Mouse (Mus musculus) heart, adult 8-10 months (tissue): ENCODE measurements around the gene Rps6ka5. TPM values are rescaled to one million over a fixed set of nuclear protein-coding genes. Genes with fewer than 3 reads are reported as not detected.

ENCODE experiments used
- DNase-seq: peaks from one replicate; pipeline ENCODE4 v3.0.0; 2022; ENCODE audit warnings: low spot score
- total RNA-seq, 4 experiments: library from RNA; stranded (reverse); gene quantifications; 2 replicates each; pipeline ENCODE4 v1.2.4; 2022

Gene Rps6ka5
- total RNA-seq, 4 experiments from 2014 or later = 9.9 to 14.3 (median 12.0) TPM

DNA sequence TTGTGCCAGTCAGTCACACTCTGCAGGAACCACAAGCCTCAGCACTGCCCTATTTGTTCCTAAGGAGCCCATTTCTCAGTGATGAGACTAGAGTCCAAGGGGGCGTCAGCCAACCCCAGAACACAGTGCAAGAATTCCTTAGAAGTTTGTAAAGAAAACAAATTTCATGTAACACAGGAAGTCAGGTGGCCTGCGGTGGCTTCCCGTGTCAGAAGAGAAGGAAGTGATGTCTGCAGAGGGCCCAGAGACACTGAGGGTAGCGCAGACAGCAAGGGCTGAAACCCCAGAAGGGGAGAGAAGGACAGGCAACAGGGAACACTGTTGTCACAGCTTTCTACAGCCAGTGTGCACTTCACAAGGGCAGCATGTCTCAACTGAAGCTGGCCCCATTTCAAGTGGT lies 225.5 kb downstream of the Rps6ka5 start:
- no peak for DNase-seq

DNA sequence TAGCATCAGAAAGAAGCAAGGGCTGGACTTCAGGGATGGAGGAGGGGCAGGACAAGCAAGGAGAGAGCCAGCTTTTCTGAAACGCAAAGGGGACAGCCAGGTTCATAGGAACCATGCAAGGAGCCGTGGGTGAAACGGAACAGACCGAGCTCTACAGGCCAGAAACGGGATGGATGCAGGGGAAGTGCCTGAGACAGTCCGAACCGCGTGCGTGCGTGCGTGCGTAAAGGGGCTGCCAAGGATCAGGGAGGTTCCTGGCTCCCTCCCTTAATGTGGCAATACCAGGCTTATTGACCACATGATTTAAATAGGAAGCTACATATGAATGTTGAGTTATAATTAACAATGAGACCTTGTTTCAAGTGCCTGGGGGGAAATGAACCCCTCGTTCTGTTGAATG lies 227.3 kb downstream of the Rps6ka5 start:
- no peak for DNase-seq

Other genes starting within 250 kb of the Rps6ka5 start
- gene Ttc7b, start 206.2 kb downstream of the Rps6ka5 start, total RNA-seq = 10 to 100 TPM; 78.8 to 94.4 (median 86.7) TPM
- 10 to 100 TPM; 62.3 to 89.3 (median 69.4) TPM for gene Dglucy, start 52.1 kb upstream of the Rps6ka5 start, total RNA-seq
- under 1 TPM in 3 of 4 experiments, not detected in 1; 0.09 to 0.49 (median 0.28) TPM for gene Gpr68, start 181.2 kb upstream of the Rps6ka5 start, total RNA-seq